Comparison of ENCODE assay signal across 8 mouse cellular contexts in the genomic region with DNA sequence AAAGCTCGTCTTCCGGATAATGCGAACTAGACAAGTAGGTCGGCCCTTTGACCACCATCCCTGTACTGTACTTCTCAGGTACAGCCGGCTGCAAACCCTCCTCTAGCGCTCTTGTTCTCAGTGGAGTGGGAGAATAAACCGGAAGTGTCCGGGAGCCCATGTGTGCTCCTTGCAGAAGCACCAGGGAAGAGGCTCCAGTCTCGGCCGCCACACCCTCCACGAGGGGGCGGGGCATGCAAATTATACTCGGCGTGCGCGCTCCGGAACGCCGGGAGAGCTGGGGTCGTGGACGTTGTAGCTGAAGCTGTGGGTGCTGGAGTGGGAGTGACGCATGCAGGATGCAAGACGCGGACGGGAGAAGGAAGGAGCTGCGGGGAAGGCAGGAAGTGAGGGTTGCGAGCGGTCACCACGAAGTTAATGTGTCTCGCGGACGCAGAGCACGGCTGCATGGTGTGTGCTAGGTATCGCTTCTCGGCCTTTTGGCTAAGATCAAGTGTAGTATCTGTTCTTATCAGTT. TPM values are rescaled to one million over a fixed set of nuclear protein-coding genes. Genes with fewer than 3 reads are reported as not detected.
DNase-seq lines count a peak whose midpoint lies in the region; ATAC-seq and TF ChIP-seq lines count a peak whose summit lies in the region.

No protein-coding gene starts in this region.

- peak overlapping the region; percentile 91 for H3K27ac ChIP-seq in hindbrain, postnatal 0 days
- H3K27ac ChIP-seq in left cerebral cortex, adult 2 months, result peak overlapping the region; percentile 90

- H3K4me3 ChIP-seq in hindbrain, postnatal 0 days (ENCODE audit: low read length), result peak overlapping the region; percentile 40
- H3K4me3 ChIP-seq in left cerebral cortex, adult 2 months, result peak overlapping the region; percentile 56

- H3K4me2 ChIP-seq in hindbrain, postnatal 0 days (ENCODE audit: low read depth, low read length), result peak overlapping the region; percentile 64

- WGBS in hindbrain, postnatal 0 days, result 2% methylated on average over 35 of the region's 35 CpGs

- TF ChIP-seq CTCF in hindbrain, postnatal 0 days (IDR thresholded peaks at IDR 0.05; ENCODE audit: low read depth), result peak; percentile 37; the same call in 1 of the 2 replicates
- TF ChIP-seq CTCF in left cerebral cortex, adult 2 months (IDR thresholded peaks at IDR 0.05), result no peak

- intact Hi-C loops in left cerebral cortex, adult 2 months (cut with DNase I), result no loop called here

- peak overlapping the region; percentile 58 for H3K9ac ChIP-seq in hindbrain, postnatal 0 days (replicated peaks; ENCODE audit: low read length)

- no peaks in the 10 kb centered on the region for H3K36me3 ChIP-seq in hindbrain, postnatal 0 days (ENCODE audit: insufficient read depth, low read length)

- H3K9me3 ChIP-seq in hindbrain, postnatal 0 days (ENCODE audit: low read length), result no peaks in the 10 kb centered on the region

- peak; percentile 93 for ATAC-seq in hindbrain, postnatal 0 days
- ATAC-seq in megakaryocyte, adult 5-6 weeks (ENCODE audit: poor library complexity, severe bottlenecking), result peak; percentile 83

- DNase-seq in T-cell, adult 2 months (ENCODE audit: low spot score), result peak; percentile 74
- DNase-seq in cerebellum, postnatal 36 days, result peak; percentile 82 to 87
- peak; percentile 92 for DNase-seq in gastrocnemius, adult 18-20 months (ENCODE audit: low spot score)
- DNase-seq in hindbrain, postnatal 0 days (ENCODE audit: low spot score), result peak; percentile 94
- peak; percentile 78 to 85 for DNase-seq in left cerebral cortex, adult 2 months (ENCODE audit: extremely low spot score in 1 of 2, low spot score in 2 of 2)
- DNase-seq in right cerebral cortex, adult 2 months (ENCODE audit: low spot score in 2 of 2), result peak; percentile 80 to 81
- DNase-seq in urinary bladder, postnatal 14 days (ENCODE audit: low spot score), result peak; percentile 93

- H3K27me3 ChIP-seq in hindbrain, postnatal 0 days (ENCODE audit: insufficient read depth, low read length), result no peaks in the 10 kb centered on the region

- peaks cover 9% of the 10 kb centered on the region for H3K4me1 ChIP-seq in hindbrain, postnatal 0 days (ENCODE audit: insufficient read depth, low read length)

RNA-seq across cellular contexts. Expression of a gene that starts 29.5 kb away (rescaled TPM):
- 10 to 100 TPM; 16.2 to 19.0 TPM for total RNA-seq in gastrocnemius, adult 18-20 months (2021)
- total RNA-seq in hindbrain, postnatal 0 days (2014; rRNA removed), result 1.8 and 3.8 TPM in 2 replicates
- polyA plus RNA-seq in hindbrain, postnatal 0 days (2015; fragmentation: Nextera tagmentation; extraction: Ambion mirVana), result 13.5 and 14.4 TPM in 2 replicates
- 1 to 10 TPM; 4.8 to 5.6 TPM for total RNA-seq in left cerebral cortex, adult 2 months (2021)
- total RNA-seq in megakaryocyte, adult 5-6 weeks (2015), result 0.29 and 0.66 TPM in 2 replicates
- 0.45 and 1.3 TPM in 2 replicates for total RNA-seq in megakaryocyte, adult 5-6 weeks (2017)

RNA-seq across cellular contexts. Expression of a gene that starts 29.6 kb away (rescaled TPM):
- total RNA-seq in gastrocnemius, adult 18-20 months (2021), result under 1 TPM in 1 of 2 experiments, not detected in 1; 0.11 TPM
- 25.3 and 37.2 TPM in 2 replicates for total RNA-seq in hindbrain, postnatal 0 days (2014; rRNA removed)
- polyA plus RNA-seq in hindbrain, postnatal 0 days (2015; fragmentation: Nextera tagmentation; extraction: Ambion mirVana), result 32.7 and 37.0 TPM in 2 replicates
- total RNA-seq in left cerebral cortex, adult 2 months (2021), result 10 to 100 TPM; 17.7 to 19.4 TPM
- not detected in 2 replicates for total RNA-seq in megakaryocyte, adult 5-6 weeks (2015)
- total RNA-seq in megakaryocyte, adult 5-6 weeks (2017), result not detected in 2 replicates

RNA-seq across cellular contexts. Expression of a gene that starts 42.5 kb away (rescaled TPM):
- 10 to 100 TPM; 49.9 to 54.3 TPM for total RNA-seq in gastrocnemius, adult 18-20 months (2021)
- 2.1 and 2.7 TPM in 2 replicates for total RNA-seq in hindbrain, postnatal 0 days (2014; rRNA removed)
- polyA plus RNA-seq in hindbrain, postnatal 0 days (2015; fragmentation: Nextera tagmentation; extraction: Ambion mirVana), result 3.9 and 4.4 TPM in 2 replicates
- total RNA-seq in left cerebral cortex, adult 2 months (2021), result 1 to 10 TPM; 4.1 to 4.9 TPM
- total RNA-seq in megakaryocyte, adult 5-6 weeks (2015), result 0.18 and 1.6 TPM in 2 replicates
- total RNA-seq in megakaryocyte, adult 5-6 weeks (2017), result 0.37 and 1.1 TPM in 2 replicates

RNA-seq across cellular contexts. Expression of a gene that starts 52.6 kb away (rescaled TPM):
- total RNA-seq in gastrocnemius, adult 18-20 months (2021), result 10 to 100 TPM; 22.2 to 24.5 TPM
- 7.7 and 9.0 TPM in 2 replicates for total RNA-seq in hindbrain, postnatal 0 days (2014; rRNA removed)
- polyA plus RNA-seq in hindbrain, postnatal 0 days (2015; fragmentation: Nextera tagmentation; extraction: Ambion mirVana), result 15.7 and 16.2 TPM in 2 replicates
- total RNA-seq in left cerebral cortex, adult 2 months (2021), result 10 to 100 TPM; 16.9 to 18.2 TPM
- total RNA-seq in megakaryocyte, adult 5-6 weeks (2015), result 0.31 and 0.50 TPM in 2 replicates
- 0.77 and 2.9 TPM in 2 replicates for total RNA-seq in megakaryocyte, adult 5-6 weeks (2017)

Comparison
In these comparisons a context has a peak if more than half of its experiments do, and no peak if none do; other contexts are left out.
1. Peak in every context shown above with its lines: DNase-seq, ATAC-seq, H3K4me3 ChIP-seq and H3K27ac ChIP-seq.
2. RNA of a gene that starts 29.6 kb away (total RNA-seq): 25.3 to 37.2 TPM in hindbrain, postnatal 0 days and 17.7 to 19.4 TPM in left cerebral cortex, adult 2 months; 0.11 TPM in gastrocnemius, adult 18-20 months and not detected in megakaryocyte, adult 5-6 weeks; every median in the first group is over 10 times any median in the second.
3. RNA of a gene that starts 42.5 kb away (total RNA-seq): 49.9 to 54.3 TPM in gastrocnemius, adult 18-20 months; 4.1 to 4.9 TPM in left cerebral cortex, adult 2 months, 2.1 to 2.7 TPM in hindbrain, postnatal 0 days and 0.18 to 1.6 TPM in megakaryocyte, adult 5-6 weeks; every median in the first group is over 4 times any median in the second.